Mouse (Mus musculus): ENCODE measurements around the gene Hes6.

Gene Hes6

DNA sequence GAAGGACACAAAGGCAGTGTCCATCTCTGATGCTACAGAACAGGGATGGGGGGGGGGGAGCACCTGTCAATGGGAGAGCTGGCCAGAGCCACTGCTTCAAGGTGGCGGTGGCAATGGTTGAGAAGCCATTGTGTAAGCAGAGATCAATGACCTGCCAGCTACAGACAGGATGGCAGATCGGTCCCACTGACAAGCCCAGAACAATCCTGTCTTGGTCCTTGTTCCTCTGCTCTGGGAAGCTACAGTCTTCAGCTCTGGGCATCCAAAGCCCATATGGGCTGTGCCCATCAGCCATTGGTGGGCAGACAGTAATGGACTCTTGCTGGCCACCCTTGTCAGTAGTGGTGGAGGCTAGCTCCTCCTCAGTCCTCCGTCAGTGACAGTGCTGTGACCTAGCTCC lies 28.0 kb upstream of the Hes6 start:
- DNase-seq (ENCODE audit: low spot score): no peak

DNA sequence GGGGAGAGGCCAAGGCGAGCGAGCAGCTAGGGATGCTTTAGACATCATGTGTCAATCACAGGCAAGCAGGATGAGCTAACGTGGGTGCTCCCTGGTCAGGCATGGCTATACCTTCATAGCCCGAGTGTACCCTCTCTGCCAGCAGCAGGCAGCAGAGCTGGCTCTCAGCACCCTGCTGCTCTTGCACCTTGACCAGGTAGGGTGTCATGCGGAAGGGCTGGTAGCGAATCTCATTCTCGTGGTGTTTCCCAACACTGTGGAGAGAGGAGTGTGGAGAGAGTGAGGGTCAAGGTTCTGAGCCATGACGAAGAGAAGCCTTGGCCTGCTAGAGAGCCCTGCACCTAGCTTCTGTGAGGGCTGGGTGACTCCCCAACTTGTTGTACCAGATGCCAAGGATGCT lies 25.9 kb upstream of the Hes6 start:
- no peak for DNase-seq (ENCODE audit: low spot score)

DNA sequence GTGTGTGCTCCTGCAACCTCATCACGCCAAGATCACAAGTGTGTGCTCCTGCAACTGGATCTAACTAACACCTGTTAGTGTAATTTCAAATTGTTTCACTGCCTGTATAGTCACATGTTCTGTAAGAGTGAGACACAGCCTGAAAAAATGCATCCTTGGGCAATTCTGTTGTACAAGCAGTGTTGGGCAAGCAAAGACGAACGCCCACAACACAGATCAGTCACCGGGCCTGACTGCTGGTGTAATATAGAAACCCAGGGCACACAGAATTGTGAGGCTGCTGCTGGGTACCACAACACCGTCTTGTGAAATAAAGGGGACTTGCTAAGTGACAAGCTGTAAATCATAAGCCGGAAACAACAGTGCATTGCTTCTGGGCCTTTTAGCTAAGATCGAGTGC lies 23.7 kb upstream of the Hes6 start:
- DNase-seq (ENCODE audit: low spot score): no peak

DNA sequence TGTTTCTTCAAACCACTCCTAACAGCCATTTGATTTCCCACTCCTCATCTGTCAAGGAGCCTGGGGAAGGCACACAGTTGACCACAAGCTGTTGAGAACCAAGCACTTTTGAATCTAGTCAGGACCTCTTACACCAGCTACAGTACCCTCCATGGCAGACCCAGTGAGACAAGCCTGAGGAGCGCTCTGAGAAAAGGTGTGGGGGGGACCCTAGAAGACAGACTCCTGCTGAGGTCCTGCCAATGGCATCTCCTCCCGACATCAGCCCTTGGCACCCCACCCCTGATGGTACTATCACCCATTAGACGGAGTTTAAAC lies 23.2 kb upstream of the Hes6 start:
- no peak for DNase-seq (ENCODE audit: low spot score)

DNA sequence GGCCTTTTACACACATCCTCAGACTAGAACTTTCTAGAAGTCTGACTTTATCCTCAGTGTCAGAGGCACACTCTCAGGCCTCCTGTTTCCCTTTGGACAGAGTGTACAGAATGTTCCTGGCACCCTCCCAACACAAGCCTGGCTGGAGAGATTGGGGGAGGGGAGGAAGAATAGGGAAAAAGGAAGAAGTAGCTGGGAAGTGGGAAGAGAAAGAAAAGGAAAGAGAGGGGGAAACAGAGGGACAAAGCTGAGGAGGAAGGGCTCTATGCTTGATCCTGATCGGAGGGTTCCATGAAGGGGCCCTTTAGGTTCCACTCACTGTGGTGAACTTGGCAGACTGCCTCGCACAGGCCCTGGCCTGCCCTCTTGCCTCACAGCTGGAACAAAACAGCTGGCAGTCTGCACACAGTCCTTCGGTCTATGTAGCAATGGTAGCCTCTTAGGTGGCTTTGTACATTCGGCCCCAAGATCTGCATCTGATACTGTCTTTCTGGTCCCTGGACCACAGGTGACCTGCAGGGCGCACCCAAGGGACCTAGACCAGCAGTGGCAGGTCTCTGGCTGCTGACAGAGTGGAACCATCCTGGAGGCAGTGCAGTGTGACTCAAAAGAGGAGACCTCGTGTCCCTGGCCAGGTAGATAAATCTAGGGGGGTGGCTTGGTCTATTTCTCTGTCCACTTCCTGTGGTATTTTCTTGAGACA lies 22.7 kb upstream of the Hes6 start:
- DNase-seq (ENCODE audit: low spot score): no peak

DNA sequence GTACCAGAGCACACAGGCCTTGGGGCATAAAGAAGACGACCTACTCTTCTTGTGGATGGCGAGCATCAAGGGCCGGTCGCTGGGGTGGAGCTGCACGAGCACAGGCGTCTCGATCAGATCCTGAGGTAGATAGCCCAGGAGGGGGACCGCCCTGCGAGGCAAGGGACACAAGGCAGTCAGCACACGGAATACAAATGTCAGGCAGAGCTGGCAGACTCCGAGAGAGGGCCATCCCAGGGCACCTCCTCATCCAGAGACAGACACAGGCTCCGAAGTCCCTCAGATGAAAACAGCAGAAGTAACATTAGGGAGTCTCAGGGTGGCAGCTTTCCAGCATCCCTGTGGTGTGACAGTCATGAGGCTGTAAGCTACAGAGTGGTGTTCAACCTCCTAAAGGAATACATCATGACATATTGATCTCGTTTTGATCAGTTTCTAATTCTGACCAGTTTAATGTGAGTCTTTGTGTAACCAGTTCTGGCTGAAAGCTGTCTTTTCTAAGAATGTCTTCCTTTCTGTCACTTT lies 21.8 kb upstream of the Hes6 start:
- DNase-seq (ENCODE audit: low spot score): no peak

DNA sequence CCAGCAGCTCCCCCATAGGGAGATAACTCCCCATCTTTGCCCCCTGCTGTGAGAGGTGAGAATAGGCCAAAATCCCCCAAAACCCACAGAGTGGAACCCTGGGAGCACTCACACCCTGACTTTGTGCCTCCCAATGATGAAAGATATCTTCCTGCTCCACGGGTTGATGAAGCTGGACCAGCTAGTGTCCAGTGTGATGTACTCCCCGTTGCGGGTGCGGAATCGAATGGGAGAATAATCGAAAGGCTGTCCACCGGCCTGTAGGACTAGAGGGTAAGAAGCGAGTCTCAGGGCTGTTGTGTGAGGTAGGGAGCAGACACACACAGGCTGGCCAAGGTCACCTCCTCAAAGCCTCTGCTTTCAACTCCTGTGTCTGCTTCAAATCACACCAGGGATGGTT lies 21.1 kb upstream of the Hes6 start:
- no peak for DNase-seq (ENCODE audit: low spot score)

DNA sequence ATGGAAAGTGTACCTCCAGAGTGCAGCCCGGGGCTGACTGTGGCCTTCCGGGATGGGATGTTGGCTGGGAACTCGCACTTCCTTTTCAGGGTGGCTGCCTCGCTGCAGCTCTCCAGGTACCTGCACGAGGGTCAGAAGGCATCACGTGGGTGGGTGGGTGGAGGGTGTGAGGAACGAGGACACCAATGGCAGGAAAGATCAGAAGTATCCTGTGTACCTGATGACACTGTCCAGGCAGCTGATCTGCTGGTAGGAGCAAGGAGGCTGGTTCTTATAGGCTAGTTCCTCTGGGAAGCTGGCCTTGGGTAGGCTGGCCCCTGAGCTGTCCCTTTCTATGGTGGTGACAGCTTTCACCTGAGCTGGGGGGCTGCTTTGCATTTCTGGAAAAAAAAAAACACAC lies 16.9 kb upstream of the Hes6 start:
- no peak for DNase-seq (ENCODE audit: low spot score)

DNA sequence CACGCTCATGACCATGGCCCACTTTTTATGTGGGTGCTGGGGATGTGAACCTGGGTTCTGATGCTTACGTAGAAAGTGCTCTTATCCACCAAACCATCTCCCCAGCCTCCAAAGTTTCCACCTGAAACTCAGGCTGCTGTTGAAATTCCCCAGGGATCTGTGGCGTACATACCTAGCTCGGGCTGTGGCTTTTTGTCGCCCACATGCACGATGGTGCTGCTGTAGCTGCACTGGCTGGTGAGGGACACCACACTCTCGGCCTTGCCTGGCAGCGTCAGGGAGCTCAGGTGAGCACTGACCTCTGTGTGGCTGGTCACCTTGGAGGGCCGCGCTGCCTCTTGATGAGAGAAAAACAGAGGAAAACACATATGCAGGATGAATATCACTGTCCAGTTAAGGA lies 15.4 kb upstream of the Hes6 start:
- DNase-seq (ENCODE audit: low spot score): no peak

DNA sequence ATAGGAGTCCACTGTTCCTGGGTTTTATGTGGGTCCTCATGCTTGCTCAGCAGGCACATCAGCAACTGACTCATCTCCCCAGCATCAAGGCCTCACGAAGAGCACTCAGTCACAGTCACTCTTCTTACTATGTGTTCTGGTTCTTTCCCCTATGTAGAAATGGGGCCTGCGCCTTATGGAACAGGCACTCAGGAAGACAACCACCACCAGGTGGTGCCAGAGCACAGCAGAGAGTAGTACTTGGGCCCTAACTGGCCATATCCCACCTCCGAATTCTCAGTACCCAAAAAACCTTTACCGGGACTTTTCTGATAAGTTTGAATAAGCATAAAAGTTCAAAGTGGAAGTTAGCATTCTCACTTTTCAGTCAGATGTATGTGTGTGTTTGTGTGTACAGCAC lies 14.8 kb upstream of the Hes6 start:
- peak; percentile 93 for DNase-seq (ENCODE audit: low spot score)

DNA sequence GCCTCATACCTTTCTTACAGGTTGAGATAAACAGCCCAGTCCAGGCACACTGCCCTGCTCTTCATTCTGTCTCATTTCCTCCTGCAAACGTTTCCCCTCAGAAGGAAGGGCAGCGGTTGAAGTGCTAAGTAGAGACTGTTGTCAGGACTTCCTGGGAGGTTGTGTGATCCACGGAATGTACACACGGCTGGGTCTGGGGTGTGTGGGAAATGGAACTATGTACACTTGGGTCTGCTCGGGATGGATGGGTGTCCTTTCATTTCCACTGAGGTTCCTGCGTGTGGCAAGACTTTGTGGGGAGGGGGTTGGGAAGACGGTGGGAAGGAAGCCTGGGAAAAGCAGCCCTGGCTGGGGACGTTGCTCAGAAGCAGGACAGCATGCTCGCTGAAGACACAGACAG lies 12.6 kb upstream of the Hes6 start:
- no peak for DNase-seq (ENCODE audit: low spot score)

DNA sequence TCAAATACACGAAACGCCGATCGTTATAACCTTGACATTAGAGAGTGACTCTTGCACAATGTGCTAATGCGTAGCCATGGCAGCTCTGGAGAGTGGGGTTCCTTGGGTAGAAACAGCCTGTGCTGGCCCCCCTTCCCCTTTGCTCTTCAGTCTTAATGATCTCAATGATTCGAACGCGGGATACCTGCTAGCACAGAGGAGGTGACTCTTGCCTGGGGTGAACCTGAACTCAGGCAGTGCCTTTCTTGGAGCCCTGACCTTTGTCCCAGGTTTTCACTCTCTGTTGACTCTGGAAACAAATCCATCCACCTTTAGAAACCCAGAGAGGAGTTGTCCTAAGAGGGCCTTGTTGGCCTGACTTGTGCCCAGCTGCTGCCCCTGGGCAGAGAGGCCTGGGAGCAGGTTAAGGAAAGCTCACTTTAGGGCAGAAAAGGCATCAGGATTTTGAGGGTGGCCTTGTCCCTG lies 6.8 kb upstream of the Hes6 start:
- DNase-seq (ENCODE audit: low spot score): no peak

DNA sequence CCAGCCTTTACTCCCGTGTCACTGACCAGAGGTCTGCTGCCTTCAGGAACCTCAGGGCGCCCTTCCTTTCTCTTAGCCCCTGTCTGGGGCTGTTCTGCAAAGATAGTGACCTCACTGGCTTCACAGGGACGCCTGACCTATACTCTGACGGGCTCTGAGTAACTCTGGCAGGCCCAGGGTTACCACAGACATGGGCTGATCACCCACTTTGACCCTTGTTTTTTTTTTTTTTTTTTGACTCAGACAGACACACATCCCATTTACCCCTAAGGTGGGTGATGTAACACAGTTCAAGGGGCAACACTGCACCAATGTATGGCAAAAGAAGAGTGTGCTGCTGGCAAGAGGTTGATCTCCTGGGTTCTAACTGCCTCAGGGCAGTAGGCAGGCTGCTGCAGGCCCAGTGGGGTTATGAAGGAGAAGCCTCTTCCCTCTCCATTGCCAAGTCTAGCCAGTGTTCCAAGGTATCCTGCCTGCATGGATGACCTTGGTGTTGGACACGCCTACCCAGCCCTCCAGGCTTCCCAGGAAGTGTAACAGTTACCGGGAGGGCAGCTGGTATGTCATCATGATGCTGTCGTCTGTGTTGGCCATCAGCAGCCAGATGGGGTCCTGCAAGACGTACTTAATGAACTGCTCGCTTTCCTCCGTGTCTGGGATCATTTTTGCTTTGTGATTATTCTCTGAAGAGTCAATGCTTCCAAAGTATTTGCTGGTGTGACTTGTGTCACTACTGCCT lies 6.2 kb upstream of the Hes6 start:
- DNase-seq (ENCODE audit: low spot score): no peak

DNA sequence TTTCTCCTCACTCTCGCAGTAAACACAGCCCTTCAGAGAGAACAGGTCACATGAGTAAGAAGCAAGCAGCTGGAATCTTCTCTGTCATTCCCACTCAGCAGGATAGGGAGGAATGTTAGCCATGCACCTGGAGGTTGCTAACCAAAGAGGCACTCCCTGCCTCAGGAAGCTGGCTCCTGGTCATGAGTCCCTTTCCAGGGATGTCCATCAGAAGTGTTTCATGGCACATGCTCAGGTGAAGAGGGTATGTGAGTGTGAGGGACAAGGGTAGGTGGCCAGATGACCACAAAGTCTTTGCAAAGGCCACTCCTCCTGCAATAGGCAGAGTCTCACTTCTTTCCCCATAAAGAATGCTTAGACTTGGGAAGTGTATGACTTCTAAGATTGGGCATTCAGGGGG lies 4.2 kb upstream of the Hes6 start:
- DNase-seq (ENCODE audit: low spot score): no peak

DNA sequence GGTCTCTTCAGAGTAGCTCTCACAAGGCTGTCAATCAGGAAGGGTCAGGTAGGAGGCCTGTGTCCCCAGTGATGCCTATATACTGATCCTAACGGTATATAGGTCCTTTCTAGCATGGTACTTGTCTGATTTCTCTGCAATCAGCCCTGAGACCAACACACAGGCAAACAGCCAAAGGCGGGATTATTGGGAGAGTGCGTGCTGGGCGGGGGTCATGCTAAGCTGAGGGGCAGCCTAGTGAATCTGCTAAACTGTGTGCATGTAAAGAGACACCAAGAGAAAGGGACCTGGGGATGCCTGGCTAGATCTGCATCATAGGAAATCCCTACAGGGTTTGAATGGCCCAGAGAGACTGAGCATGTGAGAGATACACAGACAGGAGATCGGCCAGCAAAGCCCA lies 1.5 kb upstream of the Hes6 start:
- no peak for DNase-seq (ENCODE audit: low spot score)

DNA sequence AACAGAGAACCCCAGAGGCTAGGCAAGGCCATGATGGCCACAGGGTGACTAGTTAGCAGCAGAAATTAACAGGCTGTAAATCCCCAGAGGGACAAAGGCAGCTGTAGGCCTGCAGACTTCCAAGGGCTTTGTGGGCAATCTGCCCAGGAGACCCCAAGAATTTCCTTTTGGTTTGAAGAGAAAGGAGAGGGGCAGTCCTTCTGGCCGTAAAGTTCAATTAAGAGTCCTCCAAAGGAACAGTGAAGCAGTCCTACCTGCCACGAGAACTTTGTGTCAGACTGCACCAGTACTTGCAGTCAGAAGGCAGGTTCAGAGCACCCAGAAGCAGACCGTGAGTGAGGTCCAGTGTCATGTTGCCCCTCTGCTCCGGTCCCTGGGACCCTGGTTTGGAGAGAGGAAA lies 1.1 kb upstream of the Hes6 start:
- peak; percentile 45 for DNase-seq (ENCODE audit: low spot score)

DNA sequence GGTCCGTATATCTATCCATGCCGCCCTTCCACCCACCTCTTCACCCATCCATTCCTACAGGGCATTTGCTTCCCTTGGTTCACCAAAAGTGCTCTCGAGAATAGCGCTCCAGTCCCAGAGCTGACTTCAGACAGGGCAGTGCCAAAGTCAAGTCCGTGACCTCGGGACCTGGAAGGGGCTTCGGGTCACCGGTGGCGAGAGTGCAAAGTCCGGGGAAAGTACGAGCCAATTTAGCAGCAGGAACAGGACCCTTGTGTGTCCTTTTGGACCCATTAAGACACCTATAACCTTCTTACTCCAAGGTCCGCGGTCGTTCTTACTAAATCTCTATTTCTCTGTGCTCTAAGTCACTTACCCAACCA lies 321 bp downstream of the Hes6 start:
- DNase-seq (ENCODE audit: low spot score): no peak

DNA sequence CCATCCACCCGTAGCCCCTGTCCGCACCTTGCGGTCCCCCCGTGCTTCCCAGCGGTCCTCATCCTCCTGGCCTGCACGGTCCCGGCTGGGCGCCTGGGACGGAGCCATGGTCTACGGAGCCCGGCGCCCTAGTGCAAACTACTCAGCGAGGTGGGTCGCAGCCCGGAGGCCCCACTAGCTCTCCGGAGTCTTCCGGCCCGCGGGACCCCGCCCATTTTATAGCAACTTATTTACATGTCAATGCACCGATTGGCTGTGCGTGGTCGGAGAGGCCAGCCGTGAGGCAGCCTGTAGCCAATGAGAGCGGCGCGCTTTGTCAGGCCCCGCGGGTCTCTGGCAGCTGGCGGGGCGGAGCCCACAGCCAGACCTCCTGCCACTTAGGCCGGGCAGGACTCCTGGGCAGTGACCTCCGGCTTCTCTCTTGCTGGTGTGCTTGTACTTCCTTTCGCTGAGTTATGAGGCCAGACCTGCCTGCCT lies 770 bp downstream of the Hes6 start:
- peak; percentile 98 for DNase-seq (ENCODE audit: low spot score)

DNA sequence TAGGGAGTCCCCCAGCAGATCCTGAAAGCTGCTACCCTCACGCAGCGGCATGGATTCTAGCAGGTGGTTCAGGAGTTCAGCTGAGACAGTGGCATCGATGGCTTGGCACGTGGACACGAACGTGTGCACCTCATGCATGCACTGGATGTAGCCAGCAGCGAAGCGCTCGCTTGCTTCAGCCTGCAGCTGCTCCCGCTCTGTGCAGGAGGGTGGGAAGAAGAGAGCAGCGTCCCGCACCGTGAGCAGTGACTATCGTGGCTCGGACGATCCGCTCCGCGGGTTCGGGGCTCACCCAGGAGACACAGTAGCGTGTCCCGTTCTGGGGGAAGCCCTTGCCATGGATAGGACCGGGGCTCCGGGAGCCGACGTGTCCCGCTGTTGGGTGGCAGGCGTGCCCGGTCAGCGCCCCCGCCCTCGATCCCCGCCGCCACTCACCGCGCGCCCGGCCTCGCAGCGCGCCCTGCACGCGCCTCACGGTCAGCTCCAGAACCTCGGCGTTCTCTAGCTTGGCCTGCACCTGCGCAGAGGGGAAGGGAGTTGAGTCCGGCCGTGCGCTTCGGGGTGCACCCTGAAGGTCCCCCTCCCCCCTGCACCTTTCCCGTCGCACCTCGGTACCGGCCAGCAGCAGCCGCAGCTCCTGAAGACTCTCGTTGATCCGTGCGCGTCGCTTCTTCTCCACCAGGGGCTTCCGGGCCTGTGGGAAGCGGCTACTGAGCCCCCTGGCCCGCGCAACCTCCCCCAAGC lies 1.4 kb downstream of the Hes6 start:
- DNase-seq (ENCODE audit: low spot score): peak; percentile 45

DNA sequence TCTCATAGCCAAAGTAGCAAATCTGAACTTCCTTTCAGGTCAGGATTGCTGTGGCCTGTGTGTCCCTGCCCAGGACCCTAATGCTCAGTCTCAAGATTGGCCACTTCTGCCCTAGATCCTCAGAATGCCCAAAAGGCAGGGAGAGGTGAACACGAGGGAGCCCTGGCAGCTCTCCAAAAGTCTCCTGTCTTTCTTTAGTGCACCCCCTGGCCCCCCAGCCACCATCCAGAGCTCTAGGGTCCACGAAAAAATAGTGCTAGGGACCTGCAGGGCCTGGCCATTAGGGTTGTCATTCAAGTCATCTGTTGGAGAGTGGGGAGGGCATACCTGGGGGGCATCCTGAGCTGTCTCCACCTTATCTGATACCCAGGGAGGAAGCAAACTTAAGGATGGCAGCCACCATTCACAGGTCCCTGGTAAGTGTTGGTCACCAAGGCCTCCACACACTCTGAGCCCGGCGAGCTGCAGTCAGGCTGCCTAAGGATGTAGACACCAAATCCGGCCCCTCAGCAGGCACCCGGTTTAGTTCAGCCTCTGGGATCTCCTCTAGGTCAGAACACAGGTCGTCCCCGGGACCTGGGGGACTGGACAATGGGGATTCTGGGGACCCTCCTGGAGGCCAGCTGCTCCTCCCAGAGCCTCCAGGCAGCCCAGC lies 2.1 kb downstream of the Hes6 start:
- no peak for DNase-seq (ENCODE audit: low spot score)

DNA sequence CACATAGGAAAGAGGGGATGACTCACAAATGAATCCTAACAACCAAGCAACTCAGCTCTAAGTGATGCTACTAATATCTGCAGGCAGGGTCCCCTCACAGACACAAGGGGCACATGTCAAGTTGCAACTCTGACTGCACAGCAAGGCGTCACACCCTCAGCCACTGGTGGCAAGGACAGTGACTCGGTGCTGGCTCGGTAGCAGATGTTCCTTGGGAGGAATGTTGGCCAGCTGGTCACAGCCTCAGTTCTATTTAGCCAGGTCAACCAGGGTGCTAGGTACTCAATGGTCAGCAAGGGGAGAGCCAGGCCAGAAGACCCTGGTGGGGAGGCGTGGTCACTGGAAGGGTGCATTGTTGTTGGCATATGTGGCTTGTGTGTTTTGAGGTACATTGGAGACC lies 6.0 kb downstream of the Hes6 start:
- DNase-seq (ENCODE audit: low spot score): no peak

DNA sequence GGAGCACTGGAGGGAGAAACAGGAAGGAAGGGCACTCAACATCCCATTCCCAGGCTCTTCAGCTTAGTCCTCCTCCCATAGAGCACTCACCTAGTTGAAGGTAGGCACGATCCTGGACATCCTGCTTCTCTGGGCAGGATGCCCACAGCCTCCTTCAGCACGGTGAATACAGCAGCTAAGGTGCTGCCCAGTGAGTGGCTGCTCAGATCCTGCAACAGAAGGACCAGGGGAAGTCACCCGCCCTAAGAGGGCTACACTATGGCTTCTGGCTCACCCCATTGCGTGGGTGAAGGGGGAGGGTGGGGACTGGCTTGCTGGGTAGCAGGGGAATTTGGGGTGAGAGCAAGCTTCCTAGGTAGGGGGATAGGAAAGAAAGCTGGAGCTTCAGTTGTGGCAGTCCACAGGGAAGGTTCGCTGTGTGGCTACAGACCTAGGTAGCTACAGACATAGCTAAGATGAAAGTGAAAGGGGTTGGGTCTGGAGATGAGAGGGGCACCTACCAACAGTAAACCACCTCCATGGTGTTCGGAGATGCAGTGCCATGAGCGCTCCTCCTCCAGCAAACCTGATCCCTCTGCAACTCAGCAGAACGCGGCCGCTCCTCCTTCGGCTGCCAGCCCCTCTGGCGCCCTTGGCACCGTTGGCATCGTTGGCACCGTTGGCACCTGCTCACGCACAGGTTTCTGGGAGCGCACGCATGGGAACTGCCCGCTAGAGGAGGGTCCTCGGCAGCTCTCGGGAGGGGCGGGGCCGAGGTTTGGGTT lies 8.2 kb downstream of the Hes6 start:
- DNase-seq (ENCODE audit: low spot score): no peak

All from retina, embryonic 14.5 days (tissue).